ENCODE assay signal across 18 mouse cellular contexts in the genomic region with DNA sequence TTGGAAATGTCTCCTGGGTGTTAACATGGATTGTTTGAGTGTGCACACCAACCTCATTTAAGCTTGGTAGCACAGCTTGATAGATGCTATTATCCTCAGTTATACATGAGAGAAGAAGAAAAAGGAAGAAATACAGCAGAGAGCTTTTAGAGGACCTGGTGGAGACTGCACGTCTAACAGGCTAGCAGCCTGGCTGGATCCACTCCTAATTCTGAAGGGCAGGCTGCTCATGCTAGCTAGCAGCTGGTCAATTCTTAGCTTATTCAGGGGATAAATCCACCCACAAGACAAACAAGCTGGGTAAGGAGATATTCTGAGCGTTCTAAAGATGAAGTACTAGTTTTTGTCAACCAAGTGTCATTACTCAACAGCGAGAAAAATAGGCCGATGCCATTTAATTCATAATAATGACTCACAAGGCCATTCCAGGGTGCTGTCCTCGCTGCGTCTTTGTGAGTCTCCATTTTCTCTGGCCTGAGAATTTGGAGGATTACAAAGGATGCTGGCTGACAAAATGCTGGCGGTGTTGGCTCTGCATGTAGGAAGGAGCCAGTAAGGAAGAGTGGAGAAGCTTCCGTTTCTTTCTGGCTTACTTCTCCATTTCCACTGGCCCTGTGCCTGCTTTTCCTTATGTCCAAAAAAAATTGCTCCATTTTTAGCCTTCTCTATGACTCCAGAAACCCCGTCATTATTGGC.
DNase-seq lines count a peak whose midpoint lies in the region; ATAC-seq and TF ChIP-seq lines count a peak whose summit lies in the region.
"Had no signal": no experiment of that assay in that cellular context is flagged by ENCODE, and none has a peak within 500 bp of the region (broad histone marks: within the 10 kb centered on the region; RNA-seq: fewer than 3 reads in every experiment).

No protein-coding gene starts in this region.

- H3K4me3 ChIP-seq in left cerebral cortex, adult 2 months = no peak overlapping the region
- H3K4me3 ChIP-seq: limb, embryonic 15.5 days; midbrain, embryonic 12.5 days had no signal

- peak; percentile 62; the same call in 1 of the 2 replicates for ATAC-seq in frontal cortex, adult (ENCODE audit: low TSS enrichment)
- ATAC-seq in inflammation-experienced regulatory T-cells, adult 6 months = no peak
- ATAC-seq: hindbrain, embryonic 16.5 days; Patski had no signal

- intact Hi-C loops in left cerebral cortex, postnatal 4 days (cut with DNase I) = no loop called here
- intact Hi-C loops in left cerebral cortex, adult 2 months (cut with DNase I) = no loop called here

- no peak overlapping the region for H3K27ac ChIP-seq in left cerebral cortex, adult 2 months
- H3K27ac ChIP-seq: limb, embryonic 15.5 days; macrophage; midbrain, embryonic 12.5 days; stomach, postnatal 0 days had no signal

- no peak for DNase-seq in frontal cortex, postnatal 10 days (ENCODE audit: low spot score in 2 of 2)
- DNase-seq in left cerebral cortex, postnatal 4 days = peak; percentile 20
- no peak for DNase-seq in left cerebral cortex, adult 2 months (ENCODE audit: extremely low spot score in 1 of 2, low spot score in 2 of 2)
- peak; percentile 26 for DNase-seq in adrenal gland, postnatal 25 days
- DNase-seq in cerebellum, postnatal 25 days = peak; percentile 37 to 62
- DNase-seq in T-cell, adult 2 months (ENCODE audit: low spot score) = no peak
- DNase-seq: embryo, embryonic 11 days; kidney, adult 18-20 months; kidney, postnatal 25 days; lung, adult 18-20 months had no signal

- no peak for TF ChIP-seq CTCF in left cerebral cortex, adult 2 months (IDR thresholded peaks at IDR 0.05)

Comparison
In these comparisons a context has a peak if more than half of its experiments do, and no peak if none do; other contexts are left out.
1. DNase-seq: peak in left cerebral cortex, postnatal 4 days (single experiment), adrenal gland, postnatal 25 days (single experiment) and cerebellum, postnatal 25 days (2 of 2); none in frontal cortex, postnatal 10 days (0 of 2), left cerebral cortex, adult 2 months (0 of 2) and T-cell, adult 2 months (single experiment).